Mouse (Mus musculus) lung, postnatal 10 days (tissue): ENCODE measurements at regions not wholly inside any gene's neighbourhood (a gene's known extent, or its start where the extent isn't known, plus 50 kb on each side); places are given as distances from the start of the nearest gene placed in this dataset.
A peak's percentile ranks its signal among the peaks of the same experiment; 100 is the strongest.

Source experiments
- DNase-seq: peaks from one replicate; pipeline ENCODE4 v3.0.0; 2021

DNA sequence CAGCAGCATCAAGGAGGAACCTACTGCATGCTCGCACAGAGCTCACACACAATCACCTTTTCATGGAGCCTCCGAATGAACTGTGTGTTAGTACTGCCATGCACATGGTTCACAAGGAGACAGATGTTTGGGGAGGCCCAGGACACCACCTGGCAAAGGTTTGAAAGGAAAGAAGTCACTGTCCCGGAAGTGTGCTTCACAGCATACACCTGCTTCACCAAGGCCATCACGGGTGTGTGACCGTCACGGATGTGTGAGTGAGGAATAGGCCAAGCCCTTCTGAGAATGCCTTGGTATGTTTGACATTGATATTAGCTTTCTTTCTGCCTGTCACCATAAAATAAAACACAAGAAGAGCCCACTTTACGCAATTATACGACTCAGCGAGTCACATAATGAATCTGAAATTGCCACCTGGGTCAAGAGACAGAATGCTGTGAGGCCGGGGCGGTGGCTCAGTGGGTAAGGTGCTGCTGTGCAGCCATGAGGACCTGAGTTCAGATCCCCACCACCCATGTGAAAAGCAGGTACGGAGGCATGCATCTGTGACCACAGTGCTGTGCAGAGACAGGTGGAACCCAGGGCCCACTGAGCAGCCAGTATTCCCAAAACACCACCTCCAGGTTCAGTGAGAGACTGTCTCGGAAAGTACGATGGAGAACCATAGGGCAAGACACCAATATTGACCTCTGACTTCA is 162.3 kb upstream of the Sh3bp4 start:
- no peak for DNase-seq

GRCm38 (mm10) chr1:88908683-88909082 is 161.5 kb upstream of the Sh3bp4 start:
- DNase-seq: no peak

DNA sequence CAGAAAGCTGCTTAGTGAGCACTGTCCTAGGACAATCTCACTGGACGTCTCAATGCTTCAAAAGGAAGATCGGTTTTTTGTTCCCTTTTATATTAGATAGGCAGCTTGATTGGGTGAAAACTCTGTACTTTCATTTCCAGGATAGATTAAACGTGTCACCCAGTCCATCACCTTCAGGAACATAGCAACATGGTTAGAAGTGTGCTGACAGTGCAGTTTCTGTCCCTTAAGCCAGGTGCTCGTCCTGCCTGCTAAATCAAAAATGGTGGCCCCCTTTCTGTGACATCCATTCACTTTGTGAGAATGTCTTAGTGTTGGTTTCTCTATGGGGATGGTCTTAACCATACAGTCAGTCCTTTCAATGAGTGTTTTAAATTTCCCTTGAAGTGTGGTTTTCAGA is 160.9 kb upstream of the Sh3bp4 start:
- no peak for DNase-seq

DNA sequence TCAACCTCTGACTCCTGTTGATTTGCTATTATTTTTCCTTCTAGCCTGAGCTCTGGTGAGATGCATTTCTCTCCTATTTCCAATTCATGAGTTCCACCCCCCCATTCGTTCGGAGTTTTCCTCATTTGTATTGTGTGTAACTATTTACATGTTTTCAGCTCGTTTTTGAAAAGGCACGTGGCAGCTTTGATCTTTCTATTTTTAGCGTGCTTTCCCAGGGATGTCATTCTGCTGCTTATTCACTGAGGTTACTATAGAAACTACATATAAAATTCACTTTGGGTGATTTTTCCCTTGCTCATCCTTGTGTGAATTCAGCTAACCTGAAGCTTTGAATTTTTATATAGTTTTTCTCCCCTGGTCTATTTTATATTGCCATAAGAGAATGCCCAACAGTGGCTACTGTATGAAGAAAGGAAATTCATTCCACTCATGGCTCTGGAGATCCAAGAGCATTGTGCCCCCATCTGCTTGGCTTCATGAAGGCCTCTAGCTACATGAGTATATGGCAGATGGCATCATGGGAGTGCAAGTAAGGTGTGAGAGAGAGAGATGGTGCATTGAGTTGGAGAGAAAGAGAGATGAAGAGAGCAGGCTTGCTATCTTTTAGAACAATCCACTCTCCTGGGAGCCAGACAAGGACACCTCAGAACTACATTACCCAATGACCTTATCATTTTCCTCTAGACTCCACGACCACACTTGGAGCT is 160.2 kb upstream of the Sh3bp4 start:
- DNase-seq: no peak

- DNase-seq: no peak
Observed at GRCm38 (mm10) chr1:88911724-88912123, 158.5 kb upstream of the Sh3bp4 start.

GRCm38 (mm10) chr1:88916531-88917050 is 153.6 kb upstream of the Sh3bp4 start:
- no peak for DNase-seq

- no peak for DNase-seq
Observed at GRCm38 (mm10) chr1:88921401-88921800, 148.8 kb upstream of the Sh3bp4 start.

- DNase-seq: peak; percentile 56
Observed at GRCm38 (mm10) chr1:88923791-88924581, 146.2 kb upstream of the Sh3bp4 start.

DNA sequence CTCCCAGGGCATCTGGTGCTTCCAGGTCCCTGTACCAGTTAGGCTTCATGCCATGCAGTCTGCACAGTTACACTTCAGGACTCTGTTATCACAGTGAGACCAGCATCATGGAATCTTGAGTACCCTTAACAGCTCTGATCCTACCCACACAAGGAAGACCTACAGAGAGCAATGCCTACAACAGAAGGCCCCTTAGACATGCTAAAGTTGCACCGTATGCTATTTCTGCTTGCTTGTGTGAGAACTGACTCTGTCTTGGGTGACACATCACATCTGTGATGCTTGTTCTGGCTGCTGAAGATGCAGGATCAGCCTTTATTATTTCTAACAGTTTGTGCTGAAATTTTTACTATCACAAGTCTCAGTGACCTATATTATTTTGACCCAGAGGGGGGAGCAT is 135.0 kb upstream of the Sh3bp4 start:
- no peak for DNase-seq

- DNase-seq: no peak
Observed at GRCm38 (mm10) chr1:88935779-88936178, 134.4 kb upstream of the Sh3bp4 start.

GRCm38 (mm10) chr1:88937327-88937726 is 132.9 kb upstream of the Sh3bp4 start:
- no peak for DNase-seq

GRCm38 (mm10) chr1:88938458-88938857 is 131.8 kb upstream of the Sh3bp4 start:
- DNase-seq: no peak

DNA sequence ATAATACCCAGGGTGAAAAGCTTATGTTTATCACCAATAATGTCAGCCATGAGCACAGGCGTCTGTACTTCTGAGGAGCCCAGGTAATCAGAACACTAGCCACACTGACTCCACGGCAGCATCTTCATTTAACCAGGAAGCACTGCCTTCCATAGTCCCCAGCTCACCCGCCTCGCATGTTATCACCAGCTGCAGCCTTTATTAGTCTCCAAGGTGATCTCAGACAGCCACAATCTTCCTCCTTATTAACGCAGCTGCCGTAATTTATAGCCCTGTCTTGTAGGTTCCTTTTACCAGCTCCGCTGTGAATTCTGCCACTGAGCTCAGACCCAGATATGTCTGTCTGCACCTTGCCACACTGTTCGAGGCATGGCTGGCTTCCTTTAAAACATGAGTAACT is 127.2 kb upstream of the Sh3bp4 start:
- no peak for DNase-seq

DNA sequence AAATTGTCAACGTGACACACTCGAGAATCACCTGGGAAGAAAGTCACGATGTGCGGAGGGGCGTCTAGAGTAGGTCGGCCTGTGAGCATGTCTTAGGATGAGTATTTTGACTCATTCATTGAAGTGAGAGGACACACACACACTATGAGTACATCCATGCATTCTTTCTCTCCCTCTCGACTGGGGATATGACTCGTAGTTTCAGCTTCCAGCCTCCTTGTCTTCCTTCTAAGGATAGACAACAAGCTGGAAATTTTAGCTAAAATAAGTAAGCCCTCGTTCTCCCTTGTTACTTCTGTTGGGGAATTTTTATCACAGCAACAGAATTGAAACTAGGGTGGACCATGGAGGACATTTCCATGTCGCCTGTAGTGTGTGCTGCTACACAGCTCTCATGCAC is 124.3 kb upstream of the Sh3bp4 start:
- DNase-seq: no peak

DNA sequence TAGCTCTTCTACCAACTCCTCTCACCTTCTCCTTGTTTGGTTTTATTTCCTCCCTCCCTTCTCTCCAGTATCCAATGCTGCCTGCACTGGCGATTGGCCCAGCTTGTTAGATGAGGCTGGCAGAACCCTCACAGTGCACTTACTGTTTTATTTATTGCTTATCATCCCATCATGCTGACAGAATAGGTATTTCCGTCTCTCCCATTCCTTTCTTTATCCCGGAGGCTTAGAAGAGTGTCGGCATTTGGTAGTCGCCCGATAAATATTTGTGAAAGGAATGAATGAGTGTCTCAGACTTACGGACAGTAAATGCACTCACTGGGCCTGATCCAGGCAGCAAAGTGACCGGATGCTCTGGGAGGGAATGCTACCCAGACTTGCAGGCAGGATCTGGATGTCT is 123.8 kb upstream of the Sh3bp4 start:
- no peak for DNase-seq

GRCm38 (mm10) chr1:88949911-88950310 is 120.3 kb upstream of the Sh3bp4 start:
- no peak for DNase-seq

- no peak for DNase-seq
Observed at GRCm38 (mm10) chr1:88953516-88953915, 116.7 kb upstream of the Sh3bp4 start.

GRCm38 (mm10) chr1:88954784-88955183 is 115.4 kb upstream of the Sh3bp4 start:
- DNase-seq: no peak

GRCm38 (mm10) chr1:88957061-88957460 is 113.2 kb upstream of the Sh3bp4 start:
- DNase-seq: no peak

GRCm38 (mm10) chr1:88959715-88960114 is 110.5 kb upstream of the Sh3bp4 start:
- no peak for DNase-seq

GRCm38 (mm10) chr1:88960142-88960541 is 110.1 kb upstream of the Sh3bp4 start:
- no peak for DNase-seq

GRCm38 (mm10) chr1:88964045-88964747 is 106.0 kb upstream of the Sh3bp4 start:
- no peak for DNase-seq

DNA sequence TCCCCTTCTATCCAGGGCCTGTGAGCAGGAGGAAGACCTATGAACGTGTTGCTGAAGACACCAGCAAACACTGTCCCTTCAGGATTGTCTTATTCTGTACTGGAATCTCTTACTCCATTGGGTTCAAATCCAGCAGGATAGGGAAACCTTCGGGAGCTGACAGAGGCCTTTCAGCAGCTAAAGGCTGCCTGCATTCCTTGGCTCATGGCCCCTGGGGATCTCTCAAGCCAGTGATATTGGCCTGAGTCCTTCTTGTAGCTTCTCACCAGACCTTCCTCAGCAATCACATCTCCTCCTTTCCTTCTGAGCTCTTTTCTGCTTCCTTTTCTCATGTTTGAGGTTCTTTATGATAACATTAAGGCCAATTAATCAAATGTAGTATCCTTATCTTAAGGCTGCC is 103.8 kb upstream of the Sh3bp4 start:
- DNase-seq: peak; percentile 26
